Mouse (Mus musculus) heart, adult 2 months (tissue): Measurements from ENCODE around the gene Ube4b.

Source experiments
- CTCF ChIP-seq: fragments of 200-600 bp; IDR thresholded peaks from 2 replicates; pipeline ENCODE4 v1.8.1; 2022; ENCODE audit warnings: antibody characterized with exemption, mild to moderate bottlenecking, moderate library complexity
- EP300 ChIP-seq: fragments of 200-500 bp; IDR thresholded peaks from 2 replicates; pipeline ENCODE4 v1.6.1; 2011; ENCODE audit warnings: low read depth, low read length, control low read depth; ENCODE audit not compliant: insufficient read depth
- POLR2A ChIP-seq: fragments of 200-500 bp; IDR thresholded peaks from 2 replicates; pipeline ENCODE4 v1.6.1; 2011; ENCODE audit warnings: mild to moderate bottlenecking, low read depth, low read length, control low read depth; ENCODE audit not compliant: insufficient read depth

- no peak for TF ChIP-seq CTCF
- no peak for TF ChIP-seq POLR2A
- no peak for TF ChIP-seq EP300
These were observed 20.7 kb downstream of the Ube4b start for GRCm38 (mm10) chr4:149405713-149406443.
